Mouse (Mus musculus) right cerebral cortex, postnatal 10 days (tissue): ENCODE results near the gene Rfpl4b.
"Not testable (repeated sequence)": the region's sequence is repeated elsewhere in the genome, so short reads cannot be mapped to it uniquely, and the experiment has no call there.

ENCODE experiments used
- DNase-seq, 2 experiments: peaks; one replicate each; pipeline ENCODE4 v3.0.0; 2021; ENCODE audit warnings: low spot score in 2 of 2

The Rfpl4b gene

DNA sequence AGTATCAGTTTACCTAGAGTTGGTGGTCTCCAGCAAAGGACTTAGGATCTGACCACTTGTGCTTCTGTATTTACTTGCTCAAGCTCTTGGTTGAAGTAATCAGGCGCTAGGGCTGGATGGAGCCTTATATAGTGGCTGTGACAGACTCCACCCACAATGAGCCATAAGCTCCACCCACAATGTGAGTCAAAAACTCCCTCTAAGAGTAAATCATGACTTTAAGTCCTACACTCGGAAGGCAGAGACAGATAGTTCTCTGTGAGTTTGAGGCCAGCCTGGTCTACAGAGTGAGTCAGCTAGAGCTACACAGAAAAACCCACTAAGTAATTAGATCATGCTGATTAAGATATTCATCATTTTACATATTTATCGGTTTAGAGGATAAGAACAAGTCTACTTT, at the start of gene Rfpl4b:
Gene Rfpl4b (minus strand): TSS at position 101 of the 400 bp plus-strand sequence.
- no peak for DNase-seq

DNA sequence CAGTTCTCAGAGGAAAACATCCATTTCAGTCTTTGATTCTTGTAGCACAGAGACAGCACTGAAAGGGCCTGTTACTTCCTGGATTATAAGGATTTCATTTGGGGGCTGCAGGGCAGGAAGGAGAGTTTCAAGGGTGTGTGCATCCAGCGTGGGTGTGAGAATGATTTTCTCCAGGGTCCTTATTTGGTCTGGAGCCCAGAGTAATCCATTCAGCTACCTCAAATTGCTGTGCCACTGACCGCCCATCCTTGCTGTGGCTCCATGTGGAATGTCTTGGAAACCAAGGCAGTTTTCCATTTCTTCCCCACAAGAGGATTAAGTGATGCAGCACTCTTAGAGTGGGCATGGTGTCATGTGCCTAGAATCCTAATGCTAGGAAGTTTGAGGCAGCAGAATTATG, 33.6 kb upstream of the Rfpl4b start:
- no peak for DNase-seq

DNA sequence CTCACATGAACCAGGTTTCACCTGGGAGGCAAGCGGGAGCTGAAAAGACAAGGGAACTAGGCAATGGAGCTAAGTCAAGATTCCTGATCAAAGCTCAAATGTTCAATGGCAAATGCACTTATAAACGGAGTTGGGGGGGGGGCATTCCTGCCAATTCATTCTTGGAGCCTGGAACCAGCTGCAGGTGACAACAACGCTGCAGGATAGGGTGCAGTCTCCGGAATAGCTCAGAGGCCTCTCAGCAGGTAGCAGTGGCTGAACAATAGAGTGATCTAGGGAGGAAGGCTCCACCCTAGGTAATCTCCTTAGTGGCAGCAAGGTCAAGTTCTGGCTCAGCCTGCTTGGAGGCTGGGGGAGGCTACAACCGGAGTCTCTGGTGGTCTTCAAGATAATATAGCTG, 28.4 kb upstream of the Rfpl4b start:
- DNase-seq: not testable (repeated sequence)

DNA sequence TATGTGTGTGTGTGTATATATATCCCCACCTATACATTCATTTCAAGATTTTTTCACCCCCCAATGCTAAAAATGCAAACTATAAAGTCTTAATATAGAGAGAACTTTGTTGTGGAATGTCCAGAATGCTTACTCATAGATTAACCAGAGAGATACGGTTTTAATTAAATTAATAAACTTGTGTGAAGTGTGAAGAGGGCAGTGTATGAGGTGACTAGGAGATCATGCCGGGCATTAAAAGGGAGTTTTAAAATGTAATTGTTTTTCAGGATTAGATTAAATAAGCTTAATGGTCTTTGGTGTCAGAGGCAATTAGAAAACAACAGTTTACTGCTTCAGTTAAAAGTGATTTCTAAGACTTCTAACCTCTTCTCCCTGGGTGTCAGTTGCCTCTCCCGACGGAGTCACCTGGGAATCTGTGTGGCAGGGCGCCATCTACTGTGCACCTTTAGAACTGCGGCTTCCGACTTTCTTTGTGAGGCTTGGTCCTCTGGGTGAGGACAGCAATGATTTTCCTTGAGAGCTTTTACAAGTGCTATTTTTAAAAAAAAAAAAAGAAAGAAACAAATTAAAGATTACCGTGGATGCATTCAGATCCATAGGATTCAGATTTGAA, 27.4 kb upstream of the Rfpl4b start:
- peak; percentile 80 to 89 for DNase-seq

DNA sequence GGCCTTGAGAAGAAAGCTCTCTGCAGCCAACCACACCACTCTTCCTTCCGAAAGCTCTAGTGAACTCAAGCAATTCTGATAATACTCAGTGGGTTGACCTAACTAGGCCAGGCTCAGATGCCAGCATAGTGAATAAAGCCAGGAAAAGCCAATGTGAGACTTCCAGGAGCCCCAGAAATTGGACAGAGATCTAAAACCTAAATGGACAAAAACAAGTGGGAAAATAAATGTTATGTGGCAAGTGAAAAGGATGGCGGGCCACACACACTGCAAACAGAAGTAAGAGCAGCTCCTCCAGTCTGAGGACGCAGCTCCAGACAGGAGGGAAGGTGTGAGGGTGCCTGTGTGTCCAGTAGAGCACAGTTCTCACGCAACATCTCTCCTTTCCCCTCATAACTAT, 26.7 kb upstream of the Rfpl4b start:
- DNase-seq: peak; percentile 25 to 31

DNA sequence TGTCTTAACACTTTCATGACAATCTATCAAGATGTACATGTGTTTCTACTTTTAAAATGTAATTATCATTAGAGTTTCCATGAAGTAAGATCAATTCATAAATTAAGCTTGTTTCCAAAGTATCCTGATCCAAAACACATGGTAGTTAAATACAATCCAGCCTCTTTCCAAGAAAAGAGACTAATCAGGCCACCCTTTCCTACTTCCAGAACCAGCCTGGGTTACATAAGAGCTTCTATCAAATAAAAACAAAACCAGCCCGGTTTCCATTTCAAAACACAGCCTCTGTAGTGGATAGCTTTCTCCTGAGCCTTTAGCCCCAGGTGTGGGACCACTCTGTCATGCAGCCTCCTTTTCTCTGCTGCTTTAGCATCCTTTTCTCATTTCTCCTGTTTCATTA, 2.2 kb upstream of the Rfpl4b start:
- no peak for DNase-seq

DNA sequence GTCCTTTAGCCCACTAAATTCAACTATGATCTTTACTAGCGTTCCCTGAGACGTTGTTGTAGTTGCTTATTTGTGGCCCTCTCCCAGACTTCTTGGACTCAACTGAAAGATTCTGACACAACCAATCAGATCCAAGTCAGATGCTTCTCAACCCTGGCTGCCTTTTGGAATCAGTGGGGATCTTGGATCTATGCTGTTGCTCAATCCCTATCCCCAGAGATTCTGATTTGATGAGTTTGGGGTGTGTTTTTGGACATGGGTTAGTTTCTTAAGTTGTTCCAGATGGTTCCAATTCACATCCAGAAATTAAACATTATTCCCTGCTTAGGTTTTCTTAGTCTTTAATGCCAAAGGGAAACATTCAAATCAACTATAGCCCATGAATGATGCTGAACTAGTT, 15.5 kb downstream of the Rfpl4b start:
- no peak for DNase-seq

DNA sequence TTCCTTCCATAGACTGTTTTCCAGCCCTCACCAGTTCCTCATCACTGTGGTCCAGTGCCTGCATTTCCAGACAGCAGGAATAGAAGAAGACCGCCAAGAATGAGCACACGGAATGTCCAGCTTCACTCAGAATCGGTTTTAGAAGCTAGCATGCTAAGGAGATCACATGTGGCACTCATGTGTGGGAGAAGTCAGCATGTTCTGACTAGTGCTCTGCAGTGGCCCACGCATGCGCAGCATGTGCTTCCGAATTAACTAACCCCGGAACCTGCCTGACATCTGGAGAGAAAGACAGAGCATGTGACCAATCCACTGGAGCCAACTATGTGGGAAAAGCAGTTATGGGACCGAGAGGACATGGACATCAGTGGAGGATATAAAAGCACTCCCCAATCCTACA, 17.5 kb downstream of the Rfpl4b start:
- DNase-seq: no peak

DNA sequence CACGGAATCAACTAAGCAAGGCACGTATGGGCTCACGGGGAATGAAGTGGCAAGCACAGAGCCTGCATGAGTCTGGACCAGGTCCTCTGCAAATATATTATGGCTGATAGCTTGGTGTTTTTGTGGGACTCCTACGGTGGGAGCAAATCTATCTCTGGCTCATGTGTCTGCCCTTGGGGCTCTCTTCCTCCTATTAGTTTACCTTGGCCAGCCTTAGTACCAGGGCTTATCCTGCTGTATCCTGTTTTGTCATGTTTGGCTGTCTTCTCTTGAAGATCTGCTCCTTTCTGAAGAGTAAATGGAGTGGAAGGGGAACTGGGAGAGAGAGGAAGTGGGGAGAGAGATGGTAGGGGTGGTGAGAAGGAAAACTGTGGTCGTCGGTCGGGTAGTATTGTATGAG, 18.3 kb downstream of the Rfpl4b start:
- DNase-seq: no peak

DNA sequence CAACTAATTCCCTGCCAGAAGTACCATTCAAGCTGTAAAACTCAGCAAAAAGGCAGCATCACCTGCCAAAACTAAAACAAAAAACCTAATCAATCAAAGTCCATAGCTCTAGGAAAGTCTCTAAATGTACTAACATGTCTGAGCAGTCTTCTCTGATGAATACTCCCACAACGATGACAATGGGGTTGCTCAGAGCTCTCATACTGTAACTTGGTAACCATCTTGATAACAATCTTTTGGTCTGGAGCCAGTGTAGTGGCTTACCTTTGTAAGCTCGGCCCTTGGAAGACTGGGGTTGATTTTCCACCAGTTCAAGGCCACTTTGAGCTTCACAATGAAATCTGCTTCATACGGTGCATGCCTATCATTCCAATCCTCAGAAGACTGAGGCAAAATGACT, 33.0 kb downstream of the Rfpl4b start:
- no peak for DNase-seq
